ENCODE assay signal across 22 mouse cellular contexts in genomic region chr2:144637671-144638395, GRCm38 (mm10). TPM values are rescaled to one million over a fixed set of nuclear protein-coding genes. Genes with fewer than 3 reads are reported as not detected.
DNase-seq lines count a peak whose midpoint lies in the region; ATAC-seq lines count a peak whose summit lies in the region.
"Had no signal": no experiment of that assay in that cellular context is flagged by ENCODE, and none has a peak within 500 bp of the region (broad histone marks: within the 10 kb centered on the region; RNA-seq: fewer than 3 reads in every experiment).

No protein-coding gene starts in this region.

- H3K27me3 ChIP-seq in heart, embryonic 11.5 days (ENCODE audit: control insufficient read depth, insufficient read depth, low read length), result no peaks in the 10 kb centered on the region
- H3K27me3 ChIP-seq in intestine, embryonic 16.5 days (replicated peaks; ENCODE audit: control insufficient read depth, insufficient read depth, low read length), result no peaks in the 10 kb centered on the region
- H3K27me3 ChIP-seq in intestine, embryonic 15.5 days (replicated peaks), result no peaks in the 10 kb centered on the region
- no peaks in the 10 kb centered on the region for H3K27me3 ChIP-seq in embryonic facial prominence, embryonic 10.5 days (replicated peaks; ENCODE audit: low read depth, poor library complexity, severe bottlenecking)
- H3K27me3 ChIP-seq: embryonic facial prominence, embryonic 13.5 days; liver, embryonic 13.5 days; midbrain, embryonic 13.5 days; neural tube, embryonic 15.5 days had no signal

- DNase-seq in heart, adult 11 months, result peak; percentile 85
- DNase-seq in retina, postnatal 1 day, result peak; percentile 29
- DNase-seq in retina, embryonic 14.5 days (ENCODE audit: low spot score), result no peak
- no peak for DNase-seq in embryonic facial prominence, embryonic 10.5 days (ENCODE audit: low spot score)
- DNase-seq: B cell, adult 2 months; cerebellum, adult 8-10 months; liver, embryonic 13.5 days; lung, adult 2 months; right cerebral cortex, adult 18-20 months; spleen, adult 18-20 months; thymus, postnatal 4 days had no signal

- H3K27ac ChIP-seq in heart, embryonic 11.5 days (ENCODE audit: low read depth, low read length), result no peak overlapping the region
- H3K27ac ChIP-seq in intestine, embryonic 16.5 days (ENCODE audit: low read length), result 0 out of 2 replicates have a peak overlapping the region, but pooled peaks have one; percentile 4
- no peak overlapping the region for H3K27ac ChIP-seq in intestine, embryonic 15.5 days
- no peak overlapping the region for H3K27ac ChIP-seq in embryonic facial prominence, embryonic 10.5 days (replicated peaks)
- H3K27ac ChIP-seq: embryonic facial prominence, embryonic 13.5 days; forebrain, embryonic 10.5 days; layer of hippocampus, adult 2 months; liver, embryonic 13.5 days; macrophage; midbrain, embryonic 13.5 days; neural tube, embryonic 15.5 days had no signal

- no peaks in the 10 kb centered on the region for H3K36me3 ChIP-seq in heart, embryonic 11.5 days (ENCODE audit: control insufficient read depth, insufficient read depth, low read length)
- H3K36me3 ChIP-seq in intestine, embryonic 16.5 days (ENCODE audit: control insufficient read depth, insufficient read depth, low read length), result no peaks in the 10 kb centered on the region
- no peaks in the 10 kb centered on the region for H3K36me3 ChIP-seq in intestine, embryonic 15.5 days
- H3K36me3 ChIP-seq in embryonic facial prominence, embryonic 10.5 days (replicated peaks), result no peaks in the 10 kb centered on the region
- H3K36me3 ChIP-seq: embryonic facial prominence, embryonic 13.5 days; forebrain, embryonic 10.5 days; liver, embryonic 13.5 days; midbrain, embryonic 13.5 days; neural tube, embryonic 15.5 days had no signal

- no peak overlapping the region for H3K4me3 ChIP-seq in heart, embryonic 11.5 days (ENCODE audit: low read depth, low read length)
- no peak overlapping the region for H3K4me3 ChIP-seq in intestine, embryonic 16.5 days (ENCODE audit: low read length)
- H3K4me3 ChIP-seq in intestine, embryonic 15.5 days (replicated peaks), result no peak overlapping the region
- no peak overlapping the region for H3K4me3 ChIP-seq in embryonic facial prominence, embryonic 10.5 days
- H3K4me3 ChIP-seq: embryonic facial prominence, embryonic 13.5 days; forebrain, embryonic 10.5 days; layer of hippocampus, adult 2 months; liver, embryonic 13.5 days; midbrain, embryonic 13.5 days; neural tube, embryonic 15.5 days had no signal

- no peak overlapping the region for H3K9ac ChIP-seq in heart, embryonic 11.5 days (ENCODE audit: low read depth, low read length)
- no peak overlapping the region for H3K9ac ChIP-seq in intestine, embryonic 16.5 days (ENCODE audit: low read depth, low read length)
- no peak overlapping the region for H3K9ac ChIP-seq in intestine, embryonic 15.5 days
- H3K9ac ChIP-seq: embryonic facial prominence, embryonic 13.5 days; forebrain, postnatal 0 days; liver, embryonic 13.5 days; midbrain, embryonic 13.5 days; neural tube, embryonic 15.5 days had no signal

- H3K4me2 ChIP-seq in heart, embryonic 11.5 days, result no peak overlapping the region
- H3K4me2 ChIP-seq in intestine, embryonic 16.5 days (ENCODE audit: low read depth, low read length), result no peak overlapping the region
- no peak overlapping the region for H3K4me2 ChIP-seq in intestine, embryonic 15.5 days (replicated peaks)
- H3K4me2 ChIP-seq: embryonic facial prominence, embryonic 13.5 days; liver, embryonic 13.5 days; midbrain, embryonic 13.5 days; neural tube, embryonic 15.5 days had no signal

- ATAC-seq in heart, embryonic 11.5 days (replicated peaks; ENCODE audit: insufficient number of reproducible peaks, low FRiP score, low TSS enrichment), result no peak
- ATAC-seq in intestine, embryonic 16.5 days, result no peak
- no peak for ATAC-seq in intestine, embryonic 15.5 days
- ATAC-seq: activated CD4-positive, CD25-positive, alpha-beta regulatory T cell, adult 4 months; midbrain, embryonic 13.5 days had no signal

- WGBS in heart, embryonic 11.5 days (ENCODE audit: insufficient replicate concordance), result 75% methylated on average over 11 of the region's 12 CpGs
- WGBS in intestine, embryonic 16.5 days, result 80% methylated on average over 10 of the region's 12 CpGs
- 82% methylated on average over 12 of the region's 12 CpGs for WGBS in intestine, embryonic 15.5 days
- 81% methylated on average over 12 of the region's 12 CpGs for whole genome bisulfite sequencing in embryonic facial prominence, embryonic 10.5 days

- H3K4me1 ChIP-seq in heart, embryonic 11.5 days (ENCODE audit: control insufficient read depth, insufficient read depth, low read length), result no peaks in the 10 kb centered on the region
- H3K4me1 ChIP-seq in intestine, embryonic 16.5 days (ENCODE audit: control insufficient read depth, insufficient read depth, low read length), result no peaks in the 10 kb centered on the region
- peaks cover 11% of the 10 kb centered on the region; the same call in 1 of the 2 replicates for H3K4me1 ChIP-seq in intestine, embryonic 15.5 days (replicated peaks)
- H3K4me1 ChIP-seq in embryonic facial prominence, embryonic 10.5 days, result peaks cover 6% of the 10 kb centered on the region; the same call in 1 of the 2 replicates
- H3K4me1 ChIP-seq: liver, embryonic 13.5 days had no signal

- no peaks in the 10 kb centered on the region for H3K9me3 ChIP-seq in heart, embryonic 11.5 days (replicated peaks; ENCODE audit: control insufficient read depth, low read length)
- no peaks in the 10 kb centered on the region for H3K9me3 ChIP-seq in intestine, embryonic 16.5 days (ENCODE audit: control insufficient read depth, low read length)
- no peaks in the 10 kb centered on the region for H3K9me3 ChIP-seq in intestine, embryonic 15.5 days
- H3K9me3 ChIP-seq in embryonic facial prominence, embryonic 10.5 days, result no peaks in the 10 kb centered on the region
- H3K9me3 ChIP-seq: embryonic facial prominence, embryonic 13.5 days; forebrain, embryonic 10.5 days; liver, embryonic 13.5 days; midbrain, embryonic 13.5 days; neural tube, embryonic 15.5 days had no signal

RNA-seq across cellular contexts. Expression of gene Dtd1, which starts 38.1 kb away (rescaled TPM):
- 26.7 and 30.7 TPM in 2 replicates for polyA plus RNA-seq in heart, embryonic 11.5 days (2014; fragmentation: Nextera tagmentation; extraction: Ambion mirVana)
- 46.7 and 50.0 TPM in 2 replicates for polyA plus RNA-seq in intestine, embryonic 16.5 days (2015; fragmentation: Nextera tagmentation; extraction: Ambion mirVana)
- polyA plus RNA-seq in intestine, embryonic 15.5 days (2015; fragmentation: Nextera tagmentation; extraction: Ambion mirVana), result 51.0 and 51.3 TPM in 2 replicates
- 36.9 and 43.1 TPM in 2 replicates for polyA plus RNA-seq in embryonic facial prominence, embryonic 10.5 days (2016; fragmentation: Nextera tagmentation; extraction: Ambion mirVana)

RNA-seq across cellular contexts. Expression of gene Smim26, which starts 44.0 kb away (rescaled TPM):
- 48.5 and 55.0 TPM in 2 replicates for polyA plus RNA-seq in heart, embryonic 11.5 days (2014; fragmentation: Nextera tagmentation; extraction: Ambion mirVana)
- polyA plus RNA-seq in intestine, embryonic 16.5 days (2015; fragmentation: Nextera tagmentation; extraction: Ambion mirVana), result 35.0 and 36.2 TPM in 2 replicates
- polyA plus RNA-seq in intestine, embryonic 15.5 days (2015; fragmentation: Nextera tagmentation; extraction: Ambion mirVana), result 40.0 and 51.6 TPM in 2 replicates
- polyA plus RNA-seq in embryonic facial prominence, embryonic 10.5 days (2016; fragmentation: Nextera tagmentation; extraction: Ambion mirVana), result 30.8 and 34.0 TPM in 2 replicates

Comparison
In these comparisons a context has a peak if more than half of its experiments do, and no peak if none do; other contexts are left out.
1. DNase-seq: peak in heart, adult 11 months (single experiment) and retina, postnatal 1 day (single experiment); none in retina, embryonic 14.5 days (single experiment) and embryonic facial prominence, embryonic 10.5 days (single experiment).